Mouse (Mus musculus) stomach, postnatal 0 days (tissue): ENCODE results near the gene Srcap.

Experiments
- CTCF ChIP-seq: IDR thresholded peaks from 2 replicates; pipeline ENCODE4 v1.5.1; 2016; ENCODE audit warnings: antibody characterized with exemption, low read depth, mild to moderate bottlenecking, moderate library complexity
- EP300 ChIP-seq: optimal IDR thresholded peaks from 2 replicates; pipeline ENCODE3; 2016; ENCODE audit warnings: antibody characterized with exemption

DNA sequence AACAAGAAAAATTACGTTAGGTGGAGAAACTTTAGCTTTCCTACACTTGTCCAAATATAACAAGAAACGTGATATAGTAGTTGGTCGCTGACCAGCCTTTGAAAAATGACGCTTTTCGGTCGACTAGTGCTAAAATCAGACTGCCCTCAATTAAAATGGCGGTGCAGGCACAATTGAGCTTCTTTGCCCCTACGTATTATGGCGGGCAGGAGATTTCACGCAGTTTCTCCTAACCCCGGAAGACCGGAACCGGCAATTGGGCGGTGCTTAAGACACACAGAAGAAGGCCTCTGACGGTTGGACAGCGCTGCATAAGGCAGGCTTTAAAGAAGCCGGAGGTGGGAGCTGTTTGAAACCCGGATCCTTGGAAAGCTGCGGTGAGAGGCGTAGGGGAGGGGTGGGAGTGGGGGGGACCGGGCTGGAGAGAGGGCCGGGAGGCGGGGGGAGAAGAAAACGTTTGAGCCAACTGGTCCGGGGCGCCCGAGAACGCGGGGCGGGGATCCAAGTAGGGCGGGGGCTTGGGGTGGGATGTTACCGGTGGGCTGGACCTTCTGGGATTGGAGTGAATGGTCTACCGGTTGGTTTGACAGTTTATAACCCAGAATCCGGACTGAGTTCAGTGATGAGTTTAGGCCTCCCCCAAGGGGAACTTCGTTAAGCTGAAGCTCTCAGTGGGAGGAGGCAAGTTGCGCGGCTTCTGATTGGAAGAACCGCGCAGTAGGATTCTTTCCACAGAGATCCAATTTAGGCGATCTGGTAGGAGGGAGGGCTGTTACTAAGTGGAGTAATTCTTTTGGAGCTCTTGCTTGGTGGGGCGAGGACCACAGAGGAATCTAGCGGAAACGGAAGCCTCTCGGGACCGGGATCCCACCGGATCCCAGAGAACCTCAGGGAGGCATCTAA lies 40.8 kb upstream of the Srcap start:
- TF ChIP-seq EP300 (peak; percentile 88), CTCF (no peak; the same call in 1 of the 2 replicates)
